Mouse (Mus musculus): ENCODE data around the gene Rxra. TPM values are rescaled to one million over a fixed set of nuclear protein-coding genes. Genes with fewer than 3 reads are reported as not detected.

Gene Rxra
- total and polyA plus RNA-seq, 2 experiments from 2014 or later: 3.9 to 32.5 TPM

DNA sequence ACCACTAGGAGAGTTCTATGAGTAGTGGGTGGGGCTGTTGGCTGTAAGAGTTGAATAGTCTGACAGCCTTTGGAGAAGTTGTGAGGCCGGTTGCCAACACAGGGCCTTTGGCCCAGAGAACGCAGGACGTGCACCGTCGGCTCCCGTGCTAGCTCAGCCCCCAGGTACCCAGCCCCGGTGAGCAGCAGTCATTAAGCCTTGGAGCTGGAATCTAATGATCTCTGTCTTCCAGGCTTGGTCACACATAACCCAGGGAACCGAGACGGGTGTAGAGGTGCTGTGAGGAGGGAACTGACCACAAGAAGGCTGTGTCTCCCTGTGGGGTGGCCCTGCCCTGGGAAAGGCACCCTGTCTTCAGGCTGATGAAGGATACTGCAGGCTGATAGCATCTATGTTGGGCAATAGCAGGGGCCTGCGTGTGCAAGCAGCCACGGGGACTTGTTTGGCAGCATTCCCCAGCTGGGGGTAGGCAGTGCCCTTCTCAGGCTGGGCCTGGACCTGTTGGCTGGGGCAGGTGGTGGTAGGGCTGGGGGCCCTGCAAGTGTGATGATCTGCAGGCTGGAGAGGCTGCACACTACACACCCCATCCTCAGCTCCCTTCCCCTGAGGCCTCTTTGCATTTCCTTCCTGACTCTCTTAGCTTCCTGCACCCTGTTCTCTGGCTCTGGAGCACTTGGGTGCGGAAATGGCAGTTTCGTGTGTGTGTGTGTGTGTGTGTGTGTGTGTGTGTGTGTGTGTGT, 68.5 kb downstream of the Rxra start:
- no peak for TF ChIP-seq CTCF (IDR thresholded peaks at IDR 0.05; ENCODE audit: low read depth)
- Histone ChIP-seq H3K36me3 (ENCODE audit: insufficient read depth, low read length) (no peaks in the 10 kb centered on the region), H3K4me1 (ENCODE audit: insufficient read depth, low read length) (peaks cover 45% of the 10 kb centered on the region), H3K4me3 (ENCODE audit: low read length) (no peak overlapping the region), H3K27me3 (ENCODE audit: insufficient read depth, low read length) (no peaks in the 10 kb centered on the region), H3K9ac (replicated peaks; ENCODE audit: low read length) (no peak overlapping the region), H3K9me3 (ENCODE audit: low read length) (no peaks in the 10 kb centered on the region), H3K4me2 (ENCODE audit: low read depth, low read length) (no peak overlapping the region), H3K27ac (no peak overlapping the region)
- DNase-seq (ENCODE audit: low spot score): no peak
- 52% methylated on average over 13 of the region's 13 CpGs for WGBS
- ATAC-seq: no peak

DNA sequence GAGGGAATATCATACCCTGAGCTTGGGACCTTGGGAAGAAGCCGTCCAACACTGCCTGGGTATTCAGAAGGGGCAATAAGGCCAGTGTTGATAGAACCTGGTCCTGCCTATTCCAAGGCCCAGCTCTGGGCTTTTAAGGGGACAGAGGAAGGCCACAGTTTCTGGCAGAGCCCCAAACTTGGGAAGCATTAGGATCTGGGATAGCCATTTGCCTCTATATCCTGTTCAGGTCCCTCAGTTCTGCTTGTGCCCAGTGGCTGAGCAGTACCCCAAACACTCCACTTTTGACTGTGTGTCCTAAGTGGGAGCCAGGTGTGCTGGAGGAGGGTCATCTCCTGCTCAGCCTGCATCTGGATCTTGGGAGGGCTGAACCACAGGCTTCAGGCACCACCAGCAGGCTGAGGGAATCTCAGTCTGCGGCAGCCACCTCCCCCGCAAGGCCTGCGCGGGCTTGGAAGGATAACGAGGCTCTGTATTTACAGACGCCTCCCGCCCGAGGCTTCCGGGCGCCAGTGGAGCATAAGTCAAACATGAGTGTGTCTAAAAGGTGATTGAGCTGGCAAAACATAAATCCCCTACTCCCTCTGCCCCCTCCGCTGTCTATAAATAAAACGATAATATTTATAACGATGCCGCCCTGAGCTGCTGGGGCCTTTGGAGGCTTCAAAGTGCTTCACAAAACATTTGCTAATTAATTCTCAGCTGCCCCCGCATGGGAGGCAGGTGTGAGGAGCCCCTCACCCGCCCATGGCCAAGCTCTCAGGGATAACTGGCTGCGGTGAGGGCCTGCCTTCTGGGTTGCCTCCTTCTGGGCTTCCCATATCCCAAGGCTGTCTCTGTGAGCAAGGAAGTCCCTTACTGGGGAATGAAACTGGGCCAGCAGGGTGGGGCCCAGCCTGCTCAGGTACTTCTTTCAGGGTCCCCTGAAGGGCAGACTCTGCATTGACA, 69.7 kb downstream of the Rxra start:
- TF ChIP-seq CTCF (IDR thresholded peaks at IDR 0.05; ENCODE audit: low read depth): peak; percentile 29; the same call in 1 of the 2 replicates
- no peak for ATAC-seq
- no peaks in the 10 kb centered on the region for H3K36me3 ChIP-seq (ENCODE audit: insufficient read depth, low read length)
- peak; percentile 64 for DNase-seq (ENCODE audit: low spot score)
- H3K4me1 ChIP-seq (ENCODE audit: insufficient read depth, low read length): peaks cover 37% of the 10 kb centered on the region
- WGBS: 25% methylated on average over 18 of the region's 18 CpGs
- peak overlapping the region; percentile 42; the same call in 1 of the 2 replicates for H3K27ac ChIP-seq
- H3K9me3 ChIP-seq (ENCODE audit: low read length): no peaks in the 10 kb centered on the region
- H3K4me3 ChIP-seq (ENCODE audit: low read length): no peak overlapping the region
- no peak overlapping the region for H3K9ac ChIP-seq (replicated peaks; ENCODE audit: low read length)
- no peak overlapping the region for H3K4me2 ChIP-seq (ENCODE audit: low read depth, low read length)
- H3K27me3 ChIP-seq (ENCODE audit: insufficient read depth, low read length): no peaks in the 10 kb centered on the region

DNA sequence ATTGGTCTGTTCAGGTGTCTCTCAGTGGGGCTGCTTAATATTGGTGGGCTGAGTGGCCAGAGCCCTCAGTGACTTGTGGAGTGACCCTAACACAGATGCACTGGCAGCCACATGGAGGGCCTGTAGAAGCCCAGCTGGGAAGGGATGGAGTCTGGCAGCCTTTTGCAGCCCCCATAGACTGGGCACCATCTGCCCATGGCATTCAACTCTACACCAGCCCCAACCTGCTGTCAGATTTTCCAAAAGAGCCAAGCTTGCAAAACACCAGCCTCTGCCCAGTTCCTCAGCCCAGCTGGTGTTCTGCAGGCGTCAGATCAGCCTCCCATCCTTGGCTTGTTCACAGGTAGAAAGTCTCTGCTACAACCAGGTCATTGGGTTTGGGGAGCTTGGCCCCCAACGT, 70.6 kb downstream of the Rxra start:
- Histone ChIP-seq H3K36me3 (ENCODE audit: insufficient read depth, low read length) (no peaks in the 10 kb centered on the region), H3K9me3 (ENCODE audit: low read length) (no peaks in the 10 kb centered on the region), H3K4me1 (ENCODE audit: insufficient read depth, low read length) (peaks cover 33% of the 10 kb centered on the region), H3K9ac (replicated peaks; ENCODE audit: low read length) (no peak overlapping the region), H3K27me3 (ENCODE audit: insufficient read depth, low read length) (no peaks in the 10 kb centered on the region), H3K4me3 (ENCODE audit: low read length) (no peak overlapping the region), H3K27ac (peak overlapping the region; percentile 42; the same call in 1 of the 2 replicates), H3K4me2 (ENCODE audit: low read depth, low read length) (no peak overlapping the region)
- peak; percentile 45 for ATAC-seq
- DNase-seq (ENCODE audit: low spot score): peak; percentile 68
- 45% methylated on average over 2 of the region's 2 CpGs for WGBS
- no peak for TF ChIP-seq CTCF (IDR thresholded peaks at IDR 0.05; ENCODE audit: low read depth)

DNA sequence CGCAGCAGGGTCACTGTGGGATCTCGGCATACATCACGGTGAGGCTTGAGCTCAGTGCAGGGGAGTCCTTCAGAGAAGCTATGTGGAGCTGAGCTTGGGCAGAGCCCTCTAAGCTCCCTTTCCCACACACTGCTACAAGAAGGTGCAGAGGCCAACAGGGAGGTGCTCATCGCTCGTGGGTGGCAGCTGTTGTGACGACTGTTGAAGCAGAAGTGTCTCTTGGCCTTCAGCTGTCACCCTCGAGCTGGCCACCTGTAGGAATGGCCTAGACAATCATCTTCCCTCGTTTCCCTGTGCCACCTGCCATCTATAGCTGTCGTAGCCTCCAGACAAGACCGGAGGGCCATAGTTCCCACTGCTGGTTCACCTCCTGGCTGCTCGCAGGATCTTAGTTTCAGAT, 72.7 kb downstream of the Rxra start:
- Histone ChIP-seq H3K4me3 (ENCODE audit: low read length) (no peak overlapping the region), H3K4me2 (ENCODE audit: low read depth, low read length) (no peak overlapping the region), H3K4me1 (ENCODE audit: insufficient read depth, low read length) (peaks cover 33% of the 10 kb centered on the region), H3K36me3 (ENCODE audit: insufficient read depth, low read length) (no peaks in the 10 kb centered on the region), H3K9ac (replicated peaks; ENCODE audit: low read length) (no peak overlapping the region), H3K9me3 (ENCODE audit: low read length) (no peaks in the 10 kb centered on the region), H3K27ac (no peak overlapping the region), H3K27me3 (ENCODE audit: insufficient read depth, low read length) (no peaks in the 10 kb centered on the region)
- TF ChIP-seq CTCF (IDR thresholded peaks at IDR 0.05; ENCODE audit: low read depth): no peak
- WGBS: 71% methylated on average over 11 of the region's 11 CpGs
- ATAC-seq (no peak), DNase-seq (ENCODE audit: low spot score) (no peak)

DNA sequence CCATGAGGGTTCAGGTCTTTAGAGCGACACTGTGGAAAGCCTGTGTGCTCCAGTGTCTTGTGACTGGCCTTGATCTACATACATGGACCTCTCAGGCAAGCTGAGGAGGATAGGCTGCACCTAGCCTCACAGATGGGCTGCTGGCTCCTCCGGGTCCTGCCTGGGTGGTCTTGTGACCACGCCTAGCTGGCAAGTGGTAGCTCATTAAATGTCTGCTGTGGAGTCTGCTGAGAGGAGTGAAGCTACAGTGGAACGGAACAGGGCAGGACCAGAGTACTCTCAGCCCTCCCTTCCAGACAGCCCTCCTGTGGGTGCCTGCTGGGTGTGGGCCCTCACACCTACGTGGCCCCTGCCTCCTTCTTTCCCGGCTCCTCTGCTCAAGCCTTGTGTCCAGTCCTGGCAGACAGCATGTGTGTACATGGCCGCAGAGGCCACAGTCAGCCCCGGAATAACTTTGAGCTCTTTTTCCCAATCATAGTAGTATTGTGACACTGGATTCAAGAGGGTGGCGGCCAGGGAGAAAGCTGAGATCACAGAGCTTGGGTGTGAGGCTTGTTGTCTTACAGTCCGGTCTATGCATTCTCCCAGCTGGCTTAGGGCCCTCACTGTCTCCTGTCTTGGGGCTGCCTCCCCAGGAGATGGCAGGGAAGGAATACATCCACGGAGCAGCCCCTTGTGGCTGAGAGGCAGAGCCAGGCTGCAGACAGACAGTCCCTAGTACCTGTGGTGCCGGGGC, 74.3 kb downstream of the Rxra start:
- H3K9me3 ChIP-seq (ENCODE audit: low read length): no peaks in the 10 kb centered on the region
- H3K4me1 ChIP-seq (ENCODE audit: insufficient read depth, low read length): peaks cover 23% of the 10 kb centered on the region
- ATAC-seq: no peak
- no peak overlapping the region for H3K4me3 ChIP-seq (ENCODE audit: low read length)
- no peak for TF ChIP-seq CTCF (IDR thresholded peaks at IDR 0.05; ENCODE audit: low read depth)
- 73% methylated on average over 12 of the region's 12 CpGs for WGBS
- no peak overlapping the region for H3K27ac ChIP-seq
- DNase-seq (ENCODE audit: low spot score): no peak
- no peak overlapping the region for H3K9ac ChIP-seq (replicated peaks; ENCODE audit: low read length)
- H3K27me3 ChIP-seq (ENCODE audit: insufficient read depth, low read length): no peaks in the 10 kb centered on the region
- H3K4me2 ChIP-seq (ENCODE audit: low read depth, low read length): no peak overlapping the region
- no peaks in the 10 kb centered on the region for H3K36me3 ChIP-seq (ENCODE audit: insufficient read depth, low read length)

DNA sequence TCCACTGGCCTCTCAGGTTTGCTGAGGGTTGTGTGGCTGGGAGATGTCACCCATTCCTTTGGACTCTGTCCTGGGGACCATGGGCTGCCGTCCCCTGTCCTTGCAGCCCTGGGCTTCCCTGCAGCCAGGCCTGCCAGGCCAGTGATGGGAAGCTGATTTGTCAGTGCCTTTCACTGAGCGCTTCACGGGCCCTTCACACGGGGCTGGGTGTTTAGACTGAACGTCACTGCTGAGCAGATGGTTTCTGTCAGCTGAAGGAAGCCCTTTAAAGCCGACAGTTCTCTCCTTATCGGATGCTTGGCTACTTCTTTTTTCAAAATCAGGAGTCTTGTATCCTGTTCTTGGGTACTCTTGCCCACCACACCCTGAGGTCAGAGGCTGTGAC, 74.9 kb downstream of the Rxra start:
- ATAC-seq (no peak), DNase-seq (ENCODE audit: low spot score) (no peak)
- H3K4me1 ChIP-seq (ENCODE audit: insufficient read depth, low read length): peaks cover 17% of the 10 kb centered on the region
- no peak overlapping the region for H3K4me3 ChIP-seq (ENCODE audit: low read length)
- no peaks in the 10 kb centered on the region for H3K9me3 ChIP-seq (ENCODE audit: low read length)
- no peak overlapping the region for H3K27ac ChIP-seq
- 58% methylated on average over 7 of the region's 7 CpGs for WGBS
- no peak overlapping the region for H3K9ac ChIP-seq (replicated peaks; ENCODE audit: low read length)
- no peak for TF ChIP-seq CTCF (IDR thresholded peaks at IDR 0.05; ENCODE audit: low read depth)
- no peak overlapping the region for H3K4me2 ChIP-seq (ENCODE audit: low read depth, low read length)
- no peaks in the 10 kb centered on the region for H3K36me3 ChIP-seq (ENCODE audit: insufficient read depth, low read length)
- no peaks in the 10 kb centered on the region for H3K27me3 ChIP-seq (ENCODE audit: insufficient read depth, low read length)

All from hindbrain, postnatal 0 days (tissue).